Mouse (Mus musculus): ENCODE measurements around the gene Poln.
A peak's percentile ranks its signal among the peaks of the same experiment; 100 is the strongest.

- TF ChIP-seq CTCF (IDR thresholded peaks at IDR 0.05; ENCODE audit: borderline replicate concordance, insufficient read depth, low read length) (no peak), POLR2A (IDR thresholded peaks at IDR 0.05; ENCODE audit: low read depth, low read length) (peak; percentile 3; the same call in 1 of the 2 replicates)
These were observed 17.7 kb upstream of the Poln start for GRCm38 (mm10) chr5:34186961-34187391.
